Mouse (Mus musculus) c-Kit-positive CD71-positive TER-119-positive erythroid progenitor cells, embryonic 14.5 days (primary cell): ENCODE results near the gene Psmd2.

Experiments used
- DNase-seq: peaks from one replicate; pipeline ENCODE4 v3.0.0-alpha.2; 2013; ENCODE audit warnings: low spot score

Gene Psmd2

GRCm38 (mm10) chr16:20651076-20651946 lies at the start of gene Psmd2:
Psmd2 (plus strand) TSS chr16:20651652.
- peak; percentile 91 for DNase-seq

DNA sequence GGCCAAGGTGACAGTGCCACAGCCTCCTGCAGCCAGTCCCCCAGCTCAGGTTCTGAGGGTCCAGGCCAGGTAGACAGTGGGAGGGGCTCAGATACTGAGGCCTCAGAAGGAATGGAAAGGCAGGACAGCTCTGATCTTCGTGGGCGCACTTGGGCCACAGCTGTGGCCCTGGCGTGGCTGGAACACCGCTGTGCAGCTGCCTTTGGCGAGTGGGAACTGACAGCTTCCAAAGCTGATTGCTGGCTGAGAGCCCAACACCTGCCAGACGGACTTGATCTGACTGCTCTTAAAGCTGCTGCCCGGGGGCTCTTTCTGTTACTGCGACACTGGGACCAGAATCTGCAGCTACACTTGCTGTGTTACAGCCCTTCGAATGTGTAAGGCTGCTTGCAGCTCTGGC lies 46.7 kb upstream of the Psmd2 start:
- no peak for DNase-seq

DNA sequence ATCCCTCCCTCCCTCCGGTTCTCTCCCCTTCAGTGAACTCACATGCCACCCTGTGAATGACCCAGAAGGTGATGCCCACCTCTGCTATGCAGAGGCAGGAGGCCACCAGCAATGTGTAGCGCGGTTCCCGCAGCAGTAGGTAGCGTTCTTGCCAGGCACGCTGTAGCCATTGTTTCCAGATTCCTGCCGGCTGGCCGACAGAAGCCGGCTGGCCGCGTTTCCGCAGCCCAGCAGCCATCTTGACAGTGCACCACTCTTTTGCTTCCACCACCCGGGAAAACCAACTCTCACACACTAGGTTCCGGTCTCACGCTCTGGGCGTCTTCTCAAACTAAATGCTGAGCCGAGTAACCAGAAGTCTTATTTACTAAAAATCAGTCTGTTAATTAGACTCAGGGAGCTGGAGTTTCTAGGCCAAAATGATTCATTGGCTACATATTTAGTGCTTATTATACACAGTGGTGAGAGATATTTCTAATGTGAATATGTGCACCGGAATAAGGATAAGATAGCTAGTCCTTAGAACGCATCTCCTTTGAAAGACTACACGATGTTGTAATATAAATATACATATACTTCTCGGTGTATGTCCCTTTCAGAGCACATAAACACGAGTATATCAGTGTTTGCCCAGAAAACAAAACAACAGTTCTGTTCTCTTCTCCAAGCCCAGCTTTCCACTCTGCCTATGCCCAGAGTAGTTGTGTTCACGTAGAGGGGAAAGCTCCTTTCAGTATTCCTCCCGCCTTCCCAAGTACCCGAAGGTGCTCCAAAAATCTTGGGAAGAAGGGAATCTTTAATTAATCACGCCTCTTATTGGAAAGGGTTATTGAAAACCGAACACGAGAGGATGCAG lies 40.7 kb upstream of the Psmd2 start:
- DNase-seq, result peak; percentile 84

GRCm38 (mm10) chr16:20611357-20612227 lies 39.9 kb upstream of the Psmd2 start, which contains the start of the genes Eef1akmt4, Gm49333 and Alg3:
Eef1akmt4 (plus strand) TSS chr16:20611593.
Gm49333 (plus strand) TSS chr16:20611610.
Alg3 (minus strand) TSS chr16:20611735.
- peak; percentile 89 for DNase-seq

- DNase-seq, result peak; percentile 22
Measured at GRCm38 (mm10) chr16:20619541-20620398, 31.7 kb upstream of the Psmd2 start.

DNA sequence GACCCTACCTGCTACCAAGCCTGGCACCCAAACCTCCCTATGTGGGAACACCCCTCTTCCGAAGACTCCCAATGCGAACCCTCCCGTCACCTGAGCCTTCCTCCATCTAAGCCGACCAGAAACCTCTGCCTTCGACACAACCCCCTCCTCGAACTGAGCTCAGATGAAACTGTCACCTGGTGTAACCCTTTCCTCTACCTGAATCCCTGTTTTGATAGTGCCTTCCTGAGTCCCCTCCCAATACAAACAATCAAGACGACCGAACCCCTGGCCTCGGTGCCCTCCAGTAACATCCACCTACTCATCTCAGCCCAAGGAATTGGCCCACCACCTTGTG lies 31.1 kb upstream of the Psmd2 start:
- no peak for DNase-seq

DNA sequence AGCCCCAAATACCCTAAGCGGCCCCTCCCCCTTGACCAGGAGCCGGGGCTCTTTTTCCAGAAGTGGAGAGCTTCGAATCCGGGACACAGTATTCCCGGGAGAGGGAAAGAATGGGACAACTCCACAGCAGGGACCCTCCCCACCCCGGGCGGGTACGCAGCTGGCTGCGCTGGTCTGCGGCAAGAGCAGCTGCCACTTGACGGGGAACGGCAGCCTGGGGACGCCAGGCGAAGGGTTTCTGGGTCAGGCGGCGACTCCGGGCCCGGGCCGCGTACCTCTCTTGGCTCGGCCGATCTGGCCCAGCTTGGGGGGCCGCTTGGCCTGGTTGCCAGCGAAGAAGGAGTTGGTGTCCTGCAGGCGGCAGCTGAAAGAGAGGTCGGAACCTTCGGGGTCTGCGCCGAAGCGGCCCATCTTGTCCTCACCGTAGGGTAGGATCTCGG lies 30.7 kb upstream of the Psmd2 start:
- no peak for DNase-seq

DNA sequence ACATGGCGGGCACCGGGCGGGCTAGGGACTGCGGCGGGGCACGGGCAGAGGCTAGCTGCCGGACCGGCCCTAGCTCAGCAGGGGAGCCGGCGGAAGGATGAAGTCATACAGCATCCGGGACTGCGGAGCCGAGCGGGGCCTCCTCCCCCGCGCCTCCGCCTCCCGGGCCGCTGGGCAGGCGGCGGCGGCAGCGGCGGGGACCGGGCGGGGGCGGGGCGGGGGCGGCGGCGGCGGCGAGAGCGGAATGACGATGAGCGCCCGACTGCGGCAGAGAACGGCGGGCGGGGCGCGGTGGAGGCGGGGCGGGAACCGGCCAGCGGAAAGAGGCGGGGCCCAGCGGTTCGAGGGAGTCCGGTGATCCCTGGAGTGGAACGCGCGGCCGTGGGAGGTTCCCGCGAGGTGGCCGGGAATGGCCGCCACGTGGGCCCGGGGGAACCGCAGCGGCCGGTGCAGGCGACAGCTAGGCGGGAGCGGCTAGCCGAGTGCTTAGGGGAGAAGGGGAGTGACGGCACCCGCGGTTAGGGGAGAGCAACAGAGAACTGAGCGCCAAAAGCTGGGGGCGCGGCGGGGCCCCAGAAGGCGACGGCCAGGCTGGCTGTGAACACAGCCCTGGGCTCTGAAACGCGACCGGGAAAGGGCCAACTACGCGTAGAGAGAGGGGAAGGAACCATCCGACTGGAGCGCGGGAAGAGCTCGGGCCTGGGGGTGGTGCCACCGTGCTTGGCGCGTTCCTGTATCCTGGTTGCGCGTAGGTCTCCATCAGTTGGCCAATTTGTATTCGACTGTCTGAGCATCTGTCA lies 30.1 kb upstream of the Psmd2 start, which contains the start of gene Camk2n2:
Gene Camk2n2 (minus strand): TSS at position 97 of the 800 bp plus-strand sequence.
- peak; percentile 45 for DNase-seq

DNA sequence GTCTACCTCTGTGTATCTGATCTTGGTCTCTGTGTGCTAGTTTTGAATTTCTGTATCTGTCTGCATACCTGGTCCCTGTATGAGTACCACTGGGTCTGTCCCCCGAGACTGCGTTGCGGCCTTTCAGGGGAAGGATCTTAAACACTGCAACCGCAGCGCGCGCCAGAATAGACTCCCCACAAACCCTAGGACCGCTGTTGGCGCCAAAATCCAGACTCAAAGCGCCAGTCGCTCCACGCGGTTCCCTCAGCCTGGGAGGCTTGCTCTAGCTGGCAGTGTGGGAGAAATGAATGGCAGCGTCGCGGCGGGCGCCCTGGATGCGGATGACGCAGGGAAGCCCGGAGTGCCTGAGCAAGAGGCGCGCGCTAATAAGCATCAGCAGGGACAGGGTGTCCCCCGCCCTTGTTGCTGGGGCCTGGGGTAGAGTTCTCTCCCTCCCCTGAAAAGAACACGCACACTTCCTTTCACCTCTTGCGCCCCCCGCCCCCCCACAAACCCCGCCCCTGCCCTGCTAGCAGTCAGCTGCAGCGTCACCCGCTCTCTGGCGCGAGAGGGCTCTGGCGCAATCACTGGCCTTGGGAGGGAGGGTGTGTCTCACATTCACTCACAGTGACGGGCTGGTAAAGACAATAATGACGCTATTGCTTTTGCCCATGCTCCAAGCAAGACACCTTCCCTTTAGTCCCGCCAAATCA lies 29.3 kb upstream of the Psmd2 start:
- no peak for DNase-seq

- DNase-seq, result no peak
Measured at GRCm38 (mm10) chr16:20623211-20623610, 28.2 kb upstream of the Psmd2 start.

- no peak for DNase-seq
Measured at GRCm38 (mm10) chr16:20628871-20629391, 22.5 kb upstream of the Psmd2 start.

GRCm38 (mm10) chr16:20629731-20630634 lies 21.5 kb upstream of the Psmd2 start, which contains the start of gene Ece2:
Ece2 (plus strand) TSS chr16:20629828.
- no peak for DNase-seq

DNA sequence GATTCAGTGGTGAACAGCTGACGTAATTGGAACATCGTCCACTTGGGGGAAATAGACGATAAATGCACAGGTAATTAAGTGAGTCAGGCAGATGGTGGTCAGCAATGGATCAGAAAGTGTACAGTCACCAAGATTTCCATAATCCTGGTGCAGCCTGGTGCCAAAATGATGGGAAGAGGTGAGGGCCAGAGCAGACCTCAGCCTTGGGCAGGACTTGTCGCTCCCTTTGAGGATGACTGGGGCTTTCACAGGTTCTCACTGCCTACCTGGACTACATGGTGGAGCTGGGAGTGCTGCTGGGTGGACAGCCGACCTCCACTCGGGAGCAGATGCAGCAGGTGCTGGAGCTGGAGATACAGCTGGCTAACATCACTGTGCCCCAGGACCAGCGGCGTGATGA lies 14.0 kb upstream of the Psmd2 start:
- DNase-seq, result no peak

DNA sequence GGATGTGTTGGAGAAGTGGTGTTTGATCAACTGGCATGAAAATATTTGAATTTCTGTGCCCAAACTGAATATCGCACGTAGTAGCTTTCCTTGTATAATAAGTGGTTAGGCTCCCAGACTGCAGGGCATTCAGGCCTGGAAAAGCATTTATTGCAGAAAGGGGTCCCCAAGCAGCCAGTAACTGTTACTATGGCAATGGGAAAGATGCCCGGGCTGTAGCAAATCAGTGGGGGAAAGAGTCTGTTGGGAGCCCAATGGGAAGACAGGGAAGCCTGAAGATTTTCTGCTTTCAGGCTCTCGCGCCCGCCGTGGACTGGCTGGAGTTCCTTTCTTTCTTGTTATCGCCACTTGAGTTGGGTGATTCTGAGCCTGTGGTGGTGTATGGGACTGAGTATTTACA lies 13.1 kb upstream of the Psmd2 start:
- no peak for DNase-seq

DNA sequence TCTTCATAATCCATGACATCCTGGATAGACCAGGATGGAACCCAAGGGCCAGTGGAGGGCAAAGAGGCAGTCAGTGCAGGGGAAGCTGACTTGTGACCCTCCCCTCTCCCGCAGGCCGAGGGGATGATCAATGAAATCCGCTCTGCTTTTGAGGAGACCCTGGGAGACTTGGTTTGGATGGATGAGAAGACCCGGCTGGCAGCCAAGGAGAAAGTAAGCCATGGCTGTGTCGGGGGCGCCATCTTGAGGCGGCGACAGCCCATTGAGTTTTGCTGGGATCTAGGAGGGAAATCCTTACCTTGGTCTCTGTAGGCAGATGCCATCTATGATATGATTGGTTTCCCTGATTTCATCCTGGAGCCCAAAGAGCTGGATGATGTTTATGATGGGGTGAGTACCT lies 9.3 kb upstream of the Psmd2 start:
- peak; percentile 36 for DNase-seq

- DNase-seq, result no peak
Measured at GRCm38 (mm10) chr16:20643911-20644310, 7.5 kb upstream of the Psmd2 start.

DNA sequence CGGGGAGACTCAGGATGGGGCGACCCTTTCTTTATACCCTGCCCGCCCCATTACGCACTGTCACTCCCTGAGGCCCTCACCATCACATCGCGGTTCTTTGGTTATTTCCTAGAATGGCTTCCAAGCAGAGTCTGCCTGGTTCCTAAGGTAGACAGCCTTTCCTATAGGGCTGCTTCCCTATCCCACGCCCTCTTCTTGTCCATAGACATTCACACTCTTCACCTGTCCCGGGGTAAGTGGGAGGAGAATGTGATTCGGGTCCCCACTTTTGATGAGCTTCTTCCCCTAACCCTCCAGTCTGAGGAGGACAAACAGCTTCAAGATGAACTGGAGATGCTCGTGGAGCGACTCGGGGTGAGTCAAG lies 477 bp downstream of the Psmd2 start:
- DNase-seq, result no peak

- no peak for DNase-seq
Measured at GRCm38 (mm10) chr16:20653315-20653714, 1.9 kb downstream of the Psmd2 start.
